Mouse (Mus musculus) MN1 (cell line): Measurements from ENCODE around the gene Rapgef6.

Experiments
- DNase-seq: peaks from one replicate; pipeline ENCODE4 v3.0.0-alpha.2; 2016; ENCODE audit warnings: low spot score

Rapgef6 gene

DNA sequence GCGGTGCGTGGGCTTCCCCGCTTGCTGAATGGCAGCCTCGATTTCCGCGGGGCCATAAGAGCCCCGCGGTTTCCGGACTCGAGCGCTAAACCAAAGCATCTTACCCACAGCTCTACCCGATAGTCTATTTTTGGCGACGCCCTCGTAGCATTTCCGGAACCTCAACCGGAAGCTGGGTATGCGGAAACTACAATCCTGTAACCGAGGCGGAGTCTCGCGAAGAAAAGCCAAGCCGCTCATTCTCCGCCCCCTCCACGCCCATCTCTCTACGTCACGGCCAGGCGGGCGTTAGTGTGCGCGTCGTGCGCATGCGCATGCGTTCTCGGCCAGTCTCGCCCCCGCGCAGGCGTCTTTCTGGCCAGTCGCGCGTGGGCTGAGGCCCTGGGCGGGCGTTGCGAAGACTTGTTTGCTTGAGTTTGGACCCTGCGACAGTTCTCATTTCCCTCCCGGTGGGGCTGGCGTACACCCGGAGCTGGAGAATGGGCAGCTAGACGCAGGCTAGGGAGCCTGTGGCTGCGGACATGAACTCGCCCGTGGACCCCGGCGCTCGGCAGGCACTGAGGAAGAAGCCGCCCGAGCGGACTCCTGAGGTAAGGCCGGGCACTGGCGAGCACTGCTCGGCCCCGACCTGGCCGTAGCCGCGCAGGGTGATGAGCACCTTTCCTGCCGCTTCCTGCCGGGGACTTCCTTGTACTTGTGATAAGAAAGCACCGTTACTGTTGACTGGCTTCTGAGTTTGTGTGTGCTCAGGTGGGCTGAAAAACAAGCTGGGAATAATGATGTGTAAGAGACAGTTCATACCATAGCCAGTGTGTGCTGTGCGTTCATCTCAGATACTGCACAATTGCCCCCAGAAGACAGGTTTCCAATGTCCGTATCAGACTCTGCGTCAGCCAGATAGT lies at the start of gene Rapgef6:
TSS of gene Rapgef6 (plus strand) at position 319 of the 902 bp plus-strand sequence.
- peak; percentile 100 for DNase-seq

GRCm38 (mm10) chr11:54478414-54478813 lies 44.2 kb upstream of the Rapgef6 start:
- peak; percentile 19 for DNase-seq

DNA sequence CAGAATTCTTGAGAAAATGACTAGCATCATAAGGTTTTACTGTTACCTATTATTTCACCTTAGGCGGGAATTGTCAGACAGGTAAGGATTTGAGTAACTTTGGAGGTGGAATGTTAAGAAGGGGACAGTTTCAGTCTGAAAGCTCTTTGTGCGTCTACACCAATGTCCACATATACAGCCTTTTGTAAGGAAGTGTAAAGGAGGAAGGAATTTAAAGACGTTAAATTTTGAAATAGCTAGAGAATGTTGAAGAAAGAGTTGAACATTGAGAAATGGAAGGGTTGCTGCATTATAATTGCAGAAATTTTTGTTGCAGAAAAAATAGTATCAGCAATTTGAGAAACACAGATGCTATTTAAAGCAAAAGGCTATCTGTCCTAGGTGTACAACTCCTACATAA lies 36.6 kb upstream of the Rapgef6 start:
- no peak for DNase-seq

- no peak for DNase-seq
These were observed 30.6 kb upstream of the Rapgef6 start for GRCm38 (mm10) chr11:54491946-54492558.

GRCm38 (mm10) chr11:54492559-54492958 lies 30.1 kb upstream of the Rapgef6 start:
- no peak for DNase-seq

GRCm38 (mm10) chr11:54499838-54500237 lies 22.8 kb upstream of the Rapgef6 start:
- no peak for DNase-seq

DNA sequence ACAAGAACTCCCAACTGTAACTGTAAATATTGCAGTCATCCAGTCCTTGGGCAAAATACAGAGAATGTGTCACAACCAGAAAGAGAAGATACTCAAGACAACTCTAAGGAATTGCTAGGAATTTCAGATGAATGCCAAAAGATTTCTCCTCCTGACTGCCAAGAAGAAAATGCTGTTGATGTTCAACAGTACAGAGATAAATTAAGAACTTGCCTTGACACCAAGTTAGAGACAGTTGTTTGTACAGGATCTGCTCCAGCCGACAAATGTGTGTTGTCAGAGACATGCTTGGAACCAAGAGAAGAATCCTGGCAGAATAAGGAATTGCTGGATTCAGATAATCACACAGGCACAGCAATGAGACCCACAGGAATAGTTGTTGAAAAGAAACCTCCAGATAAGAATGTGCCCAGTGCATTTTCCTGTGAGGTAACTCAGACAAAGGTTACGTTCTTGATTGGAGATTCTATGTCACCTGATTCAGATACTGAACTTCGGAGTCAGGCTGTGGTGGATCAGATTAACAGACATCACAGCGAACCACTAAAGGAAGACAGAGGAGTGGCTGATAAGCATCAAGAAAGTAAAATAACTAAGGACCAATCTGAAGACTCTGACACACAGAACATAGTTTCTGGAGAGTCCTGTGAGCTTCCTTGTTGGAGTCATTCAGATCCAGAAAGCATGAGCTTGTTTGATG lies 20.0 kb upstream of the Rapgef6 start:
- no peak for DNase-seq

DNA sequence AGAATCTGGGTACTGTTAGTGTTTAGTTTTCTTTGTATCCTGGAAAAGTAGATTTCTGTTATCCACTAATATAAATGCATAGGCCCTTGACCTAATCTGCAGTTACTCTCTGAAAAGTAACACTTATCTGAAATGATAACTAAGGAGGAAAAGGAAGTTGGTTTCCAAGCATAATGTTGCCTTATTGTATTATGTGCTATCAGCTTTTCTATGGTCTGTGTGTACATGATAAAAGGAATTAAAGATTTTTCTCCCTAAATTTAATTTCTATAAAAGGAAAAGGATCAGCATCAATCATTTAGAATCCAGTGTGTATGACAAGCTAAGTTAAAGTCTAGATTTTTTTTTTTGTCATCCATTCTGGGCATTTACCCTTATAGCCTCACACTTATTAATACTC lies 9.1 kb upstream of the Rapgef6 start:
- no peak for DNase-seq

- DNase-seq: no peak
These were observed 619 bp upstream of the Rapgef6 start for GRCm38 (mm10) chr11:54521927-54522528.

- no peak for DNase-seq
These were observed 869 bp downstream of the Rapgef6 start for GRCm38 (mm10) chr11:54523431-54524001.

GRCm38 (mm10) chr11:54528002-54528401 lies 5.4 kb downstream of the Rapgef6 start:
- no peak for DNase-seq

GRCm38 (mm10) chr11:54530391-54530790 lies 7.7 kb downstream of the Rapgef6 start:
- peak; percentile 81 for DNase-seq

DNA sequence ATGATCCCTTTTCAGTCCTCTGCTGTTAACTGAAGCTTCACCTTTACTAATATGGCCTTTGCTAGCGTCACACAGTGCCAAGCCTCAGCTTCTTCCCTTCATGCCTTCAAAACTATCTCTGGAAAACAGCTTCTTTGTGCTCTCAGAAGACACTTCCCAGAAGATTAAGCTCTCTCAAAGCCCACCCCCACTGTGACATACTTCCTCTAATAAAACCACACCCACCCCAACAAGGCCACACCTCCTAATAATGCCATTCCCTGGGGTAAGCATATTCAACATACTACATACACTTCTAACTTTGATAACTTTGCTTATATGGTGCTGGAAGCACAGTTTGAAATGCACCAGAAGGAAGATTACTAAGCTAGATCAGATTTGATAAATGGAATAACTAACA lies 8.3 kb downstream of the Rapgef6 start:
- no peak for DNase-seq

- no peak for DNase-seq
These were observed 11.2 kb downstream of the Rapgef6 start for GRCm38 (mm10) chr11:54533834-54534233.

- peak; percentile 62 for DNase-seq
These were observed 12.2 kb downstream of the Rapgef6 start for GRCm38 (mm10) chr11:54534871-54535270.

DNA sequence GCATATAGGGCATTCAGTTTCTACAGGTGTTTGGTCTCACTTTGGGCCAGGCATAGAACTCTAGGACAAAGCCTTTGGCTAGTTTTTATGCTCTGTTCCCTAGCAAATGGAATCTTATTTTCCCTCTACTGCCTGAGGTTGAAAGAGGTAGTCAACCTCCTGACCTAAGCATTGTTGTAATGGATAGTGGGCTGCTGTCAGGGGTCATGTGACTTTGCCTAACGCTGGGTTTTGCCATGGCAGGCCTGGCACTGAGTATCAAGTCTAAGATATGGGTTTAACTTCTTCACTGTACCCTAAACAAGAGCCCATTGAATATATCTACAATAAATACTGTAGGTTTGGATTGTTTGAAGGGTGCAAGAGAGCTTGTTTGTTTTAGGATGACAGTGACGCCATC lies 16.4 kb downstream of the Rapgef6 start:
- no peak for DNase-seq

DNA sequence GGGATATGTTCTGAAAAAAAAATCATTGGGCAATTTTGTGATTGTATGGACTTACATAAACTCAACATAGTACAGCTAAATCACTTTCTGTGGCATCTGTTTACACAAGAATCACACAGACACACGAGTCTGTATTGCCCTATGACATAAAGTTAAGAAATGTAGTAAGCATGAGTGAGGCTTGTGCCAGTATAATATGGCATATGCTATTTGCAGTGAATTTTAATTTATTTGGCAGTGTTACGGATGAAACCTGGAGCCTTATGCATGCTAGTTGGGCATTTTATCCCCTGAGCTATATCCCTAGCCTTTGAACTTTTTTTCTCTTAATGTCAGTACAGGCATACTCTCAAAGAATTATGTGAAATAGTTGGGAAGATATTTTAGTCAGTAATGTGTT lies 16.8 kb downstream of the Rapgef6 start:
- DNase-seq: no peak

GRCm38 (mm10) chr11:54540328-54540727 lies 17.7 kb downstream of the Rapgef6 start:
- DNase-seq: no peak

DNA sequence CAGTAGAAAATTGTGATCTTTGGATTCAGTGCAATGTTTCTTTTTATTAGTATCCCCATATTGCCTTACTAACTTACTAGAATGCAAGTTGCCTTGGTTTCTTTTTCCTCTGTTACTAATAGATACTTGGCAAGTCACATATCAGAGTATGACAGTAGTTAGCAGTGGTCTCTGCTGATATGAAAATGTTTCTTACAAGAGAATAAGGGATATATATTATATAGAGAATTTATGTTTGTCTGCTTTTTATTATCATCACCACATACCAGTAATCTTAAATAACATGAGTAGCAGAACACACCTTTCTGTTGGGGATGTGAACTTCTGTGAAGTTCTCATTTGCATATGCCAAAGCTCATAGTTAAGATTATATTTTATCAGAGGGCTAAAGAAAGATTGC lies 19.8 kb downstream of the Rapgef6 start:
- no peak for DNase-seq

DNA sequence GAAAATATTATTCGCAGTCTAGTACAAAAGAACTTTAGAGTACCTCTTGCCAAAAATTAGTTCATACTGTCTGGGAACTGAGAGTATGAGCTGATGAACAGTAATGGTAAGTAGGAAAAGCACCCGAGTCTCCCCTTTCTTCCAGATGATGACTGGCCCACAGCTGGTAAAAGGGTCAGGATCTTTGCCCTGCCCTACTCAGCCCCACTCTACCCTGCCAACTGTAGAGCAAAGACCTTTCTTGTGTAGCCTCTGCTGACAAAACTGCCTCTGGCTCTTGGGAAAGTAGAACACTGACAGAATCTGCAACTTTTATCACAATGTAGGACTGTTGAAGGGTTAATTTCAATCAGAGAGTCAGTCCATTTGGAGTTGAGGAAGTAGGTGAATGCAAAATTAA lies 32.3 kb downstream of the Rapgef6 start:
- no peak for DNase-seq

DNA sequence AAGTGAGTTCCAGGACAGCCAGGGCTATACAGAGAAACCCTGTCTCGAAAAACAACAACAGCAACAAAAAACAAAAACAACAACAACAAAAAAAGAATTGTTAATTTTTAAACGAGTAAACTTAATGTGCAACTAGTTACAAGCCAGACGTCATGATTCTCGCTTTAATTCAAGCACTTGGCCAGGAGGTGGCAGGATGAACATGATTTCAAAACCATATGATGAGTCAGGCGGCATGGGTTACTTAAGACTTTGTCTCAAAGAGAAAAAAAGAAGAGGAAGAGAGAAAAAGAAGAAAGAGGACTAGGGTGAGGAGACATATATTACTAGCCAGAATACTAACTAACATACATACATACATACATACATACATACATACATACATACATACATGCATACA lies 40.1 kb downstream of the Rapgef6 start:
- DNase-seq: peak; percentile 44

- no peak for DNase-seq
These were observed 45.3 kb downstream of the Rapgef6 start for GRCm38 (mm10) chr11:54567959-54568358.
